Mouse (Mus musculus): ENCODE data around the gene Orm1. TPM values are rescaled to one million over a fixed set of nuclear protein-coding genes. Genes with fewer than 3 reads are reported as not detected.

Gene Orm1
- polyA plus RNA-seq (2012; rRNA removed): not detected in 2 replicates

- TF ChIP-seq POLR2A (IDR thresholded peaks at IDR 0.05; ENCODE audit: borderline replicate concordance, insufficient read depth, low read length): no peak
- TF ChIP-seq CTCF (IDR thresholded peaks at IDR 0.05; ENCODE audit: borderline replicate concordance, insufficient read depth, low read depth, low read length): no peak
- H3K4me1 ChIP-seq (ENCODE audit: control insufficient read depth, insufficient read depth, low read length): no peaks in the 10 kb centered on the region
- no peak within 1 kb of the TSS for H3K4me3 ChIP-seq (replicated peaks; ENCODE audit: insufficient read depth, low read depth, low read length)
- no peaks in the 10 kb centered on the region for H3K27me3 ChIP-seq (ENCODE audit: control insufficient read depth, insufficient read depth, low read length)
- H3K27ac ChIP-seq (ENCODE audit: insufficient read depth, low read length): no peak within 1 kb of the TSS
- no peak for DNase-seq
- WGBS: 56% methylated on average over 8 of the region's 8 CpGs
Measured at GRCm38 (mm10) chr4:63344295-63344694, at the start of gene Orm1. Gene Orm1 (plus strand): TSS chr4:63344560.

GRCm38 (mm10) chr4:63295641-63296040, 48.7 kb upstream of the Orm1 start:
- H3K27ac ChIP-seq (ENCODE audit: insufficient read depth, low read length): no peak overlapping the region
- no peak for TF ChIP-seq POLR2A (IDR thresholded peaks at IDR 0.05; ENCODE audit: borderline replicate concordance, insufficient read depth, low read length)
- no peak for TF ChIP-seq CTCF (IDR thresholded peaks at IDR 0.05; ENCODE audit: borderline replicate concordance, insufficient read depth, low read depth, low read length)
- 93% methylated on average over 1 of the region's 1 CpGs for WGBS
- no peak overlapping the region for H3K4me3 ChIP-seq (replicated peaks; ENCODE audit: insufficient read depth, low read depth, low read length)
- no peaks in the 10 kb centered on the region for H3K27me3 ChIP-seq (ENCODE audit: control insufficient read depth, insufficient read depth, low read length)
- peaks cover 31% of the 10 kb centered on the region for H3K4me1 ChIP-seq (ENCODE audit: control insufficient read depth, insufficient read depth, low read length)
- DNase-seq: no peak

- no peaks in the 10 kb centered on the region for H3K27me3 ChIP-seq (ENCODE audit: control insufficient read depth, insufficient read depth, low read length)
- H3K4me3 ChIP-seq (replicated peaks; ENCODE audit: insufficient read depth, low read depth, low read length): no peak overlapping the region
- no peak for TF ChIP-seq CTCF (IDR thresholded peaks at IDR 0.05; ENCODE audit: borderline replicate concordance, insufficient read depth, low read depth, low read length)
- TF ChIP-seq POLR2A (IDR thresholded peaks at IDR 0.05; ENCODE audit: borderline replicate concordance, insufficient read depth, low read length): no peak
- no peak overlapping the region for H3K27ac ChIP-seq (ENCODE audit: insufficient read depth, low read length)
- H3K4me1 ChIP-seq (ENCODE audit: control insufficient read depth, insufficient read depth, low read length): peaks cover 31% of the 10 kb centered on the region
- WGBS: 29% methylated on average over 3 of the region's 3 CpGs
- DNase-seq: peak in 1 of 2 experiments; percentile 50
Measured at GRCm38 (mm10) chr4:63296263-63296662, 48.1 kb upstream of the Orm1 start.

- WGBS: 94% methylated on average over 8 of the region's 8 CpGs
- peaks cover 26% of the 10 kb centered on the region for H3K4me1 ChIP-seq (ENCODE audit: control insufficient read depth, insufficient read depth, low read length)
- H3K27ac ChIP-seq (ENCODE audit: insufficient read depth, low read length): no peak overlapping the region
- TF ChIP-seq POLR2A (IDR thresholded peaks at IDR 0.05; ENCODE audit: borderline replicate concordance, insufficient read depth, low read length) (no peak), CTCF (IDR thresholded peaks at IDR 0.05; ENCODE audit: borderline replicate concordance, insufficient read depth, low read depth, low read length) (no peak)
- no peak overlapping the region for H3K4me3 ChIP-seq (replicated peaks; ENCODE audit: insufficient read depth, low read depth, low read length)
- no peak for DNase-seq
- H3K27me3 ChIP-seq (ENCODE audit: control insufficient read depth, insufficient read depth, low read length): no peaks in the 10 kb centered on the region
Measured at GRCm38 (mm10) chr4:63296876-63297275, 47.5 kb upstream of the Orm1 start.

GRCm38 (mm10) chr4:63298191-63298590, 46.2 kb upstream of the Orm1 start:
- Histone ChIP-seq H3K4me3 (replicated peaks; ENCODE audit: insufficient read depth, low read depth, low read length) (no peak overlapping the region), H3K27me3 (ENCODE audit: control insufficient read depth, insufficient read depth, low read length) (no peaks in the 10 kb centered on the region), H3K4me1 (ENCODE audit: control insufficient read depth, insufficient read depth, low read length) (peaks cover 14% of the 10 kb centered on the region), H3K27ac (ENCODE audit: insufficient read depth, low read length) (no peak overlapping the region)
- DNase-seq: no peak
- TF ChIP-seq CTCF (IDR thresholded peaks at IDR 0.05; ENCODE audit: borderline replicate concordance, insufficient read depth, low read depth, low read length) (no peak), POLR2A (IDR thresholded peaks at IDR 0.05; ENCODE audit: borderline replicate concordance, insufficient read depth, low read length) (no peak)
- WGBS: 98% methylated on average over 8 of the region's 8 CpGs

- no peak for DNase-seq
- Histone ChIP-seq H3K4me3 (replicated peaks; ENCODE audit: insufficient read depth, low read depth, low read length) (no peak overlapping the region), H3K27me3 (ENCODE audit: control insufficient read depth, insufficient read depth, low read length) (no peaks in the 10 kb centered on the region), H3K27ac (ENCODE audit: insufficient read depth, low read length) (no peak overlapping the region), H3K4me1 (ENCODE audit: control insufficient read depth, insufficient read depth, low read length) (peaks cover 9% of the 10 kb centered on the region; the same call in 1 of the 2 replicates)
- WGBS: 92% methylated on average over 4 of the region's 4 CpGs
- TF ChIP-seq POLR2A (IDR thresholded peaks at IDR 0.05; ENCODE audit: borderline replicate concordance, insufficient read depth, low read length) (no peak), CTCF (IDR thresholded peaks at IDR 0.05; ENCODE audit: borderline replicate concordance, insufficient read depth, low read depth, low read length) (no peak)
Measured at GRCm38 (mm10) chr4:63302641-63303040, 41.7 kb upstream of the Orm1 start.

- H3K27me3 ChIP-seq (ENCODE audit: control insufficient read depth, insufficient read depth, low read length): no peaks in the 10 kb centered on the region
- 42% methylated on average over 21 of the region's 21 CpGs for WGBS
- H3K27ac ChIP-seq (ENCODE audit: insufficient read depth, low read length): no peak overlapping the region
- no peak overlapping the region for H3K4me3 ChIP-seq (replicated peaks; ENCODE audit: insufficient read depth, low read depth, low read length)
- no peak for TF ChIP-seq POLR2A (IDR thresholded peaks at IDR 0.05; ENCODE audit: borderline replicate concordance, insufficient read depth, low read length)
- peak; percentile 71 for TF ChIP-seq CTCF (IDR thresholded peaks at IDR 0.05; ENCODE audit: borderline replicate concordance, insufficient read depth, low read depth, low read length)
- H3K4me1 ChIP-seq (ENCODE audit: control insufficient read depth, insufficient read depth, low read length): peaks cover 24% of the 10 kb centered on the region
- DNase-seq: peak; percentile 84 to 91
Measured at GRCm38 (mm10) chr4:63307175-63308062, 36.9 kb upstream of the Orm1 start.

- Histone ChIP-seq H3K27ac (ENCODE audit: insufficient read depth, low read length) (no peak overlapping the region), H3K4me1 (ENCODE audit: control insufficient read depth, insufficient read depth, low read length) (peaks cover 24% of the 10 kb centered on the region), H3K4me3 (replicated peaks; ENCODE audit: insufficient read depth, low read depth, low read length) (no peak overlapping the region), H3K27me3 (ENCODE audit: control insufficient read depth, insufficient read depth, low read length) (no peaks in the 10 kb centered on the region)
- DNase-seq: peak; percentile 74 to 83
- 16% methylated on average over 3 of the region's 3 CpGs for WGBS
- no peak for TF ChIP-seq POLR2A (IDR thresholded peaks at IDR 0.05; ENCODE audit: borderline replicate concordance, insufficient read depth, low read length)
- no peak for TF ChIP-seq CTCF (IDR thresholded peaks at IDR 0.05; ENCODE audit: borderline replicate concordance, insufficient read depth, low read depth, low read length)
Measured at GRCm38 (mm10) chr4:63308316-63308715, 36.0 kb upstream of the Orm1 start.
